Mouse (Mus musculus) neutrophil, adult 5-6 weeks (primary cell): Measurements from ENCODE around the gene Fezf1. TPM values are rescaled to one million over a fixed set of nuclear protein-coding genes. Genes with fewer than 3 reads are reported as not detected.

Experiments used
- ATAC-seq: fragments of 151-379, 151-347 bp; 2 replicates; pipeline ENCODE4 v1.8.0; 2017; ENCODE audit warnings: mild to moderate bottlenecking, moderate TSS enrichment; ENCODE audit not compliant: insufficient number of reproducible peaks, poor library complexity, low FRiP score, severe bottlenecking; ENCODE audit errors: extremely low read depth
- total RNA-seq: library from RNA; stranded (forward); fragments of 200-1000 nt; gene quantifications from 2 replicates; pipeline ENCODE4 v1.2.3, GENCODE M21; 2017

Fezf1 gene
- not detected in 2 replicates for total RNA-seq

- no peak for ATAC-seq
These were observed at the start of gene Fezf1 for GRCm38 (mm10) chr6:23248313-23249052. Gene Fezf1 (minus strand): TSS chr6:23248362.

- no peak for ATAC-seq
These were observed 46.5 kb upstream of the Fezf1 start for GRCm38 (mm10) chr6:23294685-23295084.

GRCm38 (mm10) chr6:23288752-23289151 is 40.6 kb upstream of the Fezf1 start:
- ATAC-seq = no peak

- no peak for ATAC-seq
These were observed 33.3 kb upstream of the Fezf1 start for GRCm38 (mm10) chr6:23281514-23281820.

GRCm38 (mm10) chr6:23280811-23281513 is 32.8 kb upstream of the Fezf1 start:
- no peak for ATAC-seq

- ATAC-seq = no peak
These were observed 25.3 kb upstream of the Fezf1 start for GRCm38 (mm10) chr6:23273483-23273882.

- no peak for ATAC-seq
These were observed 24.8 kb upstream of the Fezf1 start for GRCm38 (mm10) chr6:23272979-23273378.

GRCm38 (mm10) chr6:23272542-23272941 is 24.4 kb upstream of the Fezf1 start:
- no peak for ATAC-seq

GRCm38 (mm10) chr6:23260738-23261050 is 12.5 kb upstream of the Fezf1 start:
- no peak for ATAC-seq

- ATAC-seq = no peak
These were observed 12.0 kb upstream of the Fezf1 start for GRCm38 (mm10) chr6:23260016-23260737.

GRCm38 (mm10) chr6:23257981-23258380 is 9.8 kb upstream of the Fezf1 start:
- no peak for ATAC-seq

GRCm38 (mm10) chr6:23255161-23255560 is 7.0 kb upstream of the Fezf1 start:
- ATAC-seq = no peak

- ATAC-seq = no peak
These were observed 6.5 kb upstream of the Fezf1 start for GRCm38 (mm10) chr6:23254644-23255043.

GRCm38 (mm10) chr6:23253353-23254311 is 5.5 kb upstream of the Fezf1 start:
- ATAC-seq = no peak

- ATAC-seq = no peak
These were observed 4.3 kb upstream of the Fezf1 start for GRCm38 (mm10) chr6:23252196-23253135.

- no peak for ATAC-seq
These were observed 3.3 kb upstream of the Fezf1 start for GRCm38 (mm10) chr6:23251431-23251830.

- no peak for ATAC-seq
These were observed 2.3 kb upstream of the Fezf1 start for GRCm38 (mm10) chr6:23250288-23250955.
